Mouse (Mus musculus) lung, embryonic 15.5 days (tissue): ENCODE data around the gene Ap2m1. TPM values are rescaled to one million over a fixed set of nuclear protein-coding genes. Genes with fewer than 3 reads are reported as not detected.

ENCODE experiments used
- ATAC-seq: fragments of 200-750 bp; cut with Nextera tagmentation; 2 replicates; pipeline ENCODE4 v1.8.0; 2017; ENCODE audit warnings: moderate number of reproducible peaks, borderline replicate concordance; ENCODE audit not compliant: low FRiP score, low TSS enrichment; ENCODE audit errors: extremely low read depth
- H3K27ac ChIP-seq: fragments of 300-500 bp; sonication (generic); 2 replicates; pipeline ENCODE4 v1.5.1; 2015; ENCODE audit warnings: moderate library complexity, mild to moderate bottlenecking, inconsistent platforms
- H3K27me3 ChIP-seq: fragments of 300-500 bp; sonication (generic); 2 replicates; pipeline ENCODE4 v1.6.1; 2015; ENCODE audit warnings: inconsistent platforms
- H3K36me3 ChIP-seq: fragments of 300-500 bp; sonication (generic); 2 replicates; pipeline ENCODE4 v1.6.1; 2015; ENCODE audit warnings: inconsistent platforms
- H3K4me1 ChIP-seq: fragments of 300-500 bp; sonication (generic); 2 replicates; pipeline ENCODE4 v1.6.1; 2015; ENCODE audit warnings: inconsistent platforms
- H3K4me2 ChIP-seq: fragments of 300-500 bp; sonication (generic); 2 replicates; pipeline ENCODE4 v1.6.1; 2015; ENCODE audit warnings: inconsistent platforms, mild to moderate bottlenecking, moderate library complexity
- H3K4me3 ChIP-seq: fragments of 300-500 bp; sonication (generic); 2 replicates; pipeline ENCODE4 v1.5.1; 2015; ENCODE audit warnings: mild to moderate bottlenecking, inconsistent platforms
- H3K9ac ChIP-seq: fragments of 300-500 bp; sonication (generic); 2 replicates; pipeline ENCODE4 v1.6.1; 2015; ENCODE audit warnings: inconsistent platforms
- H3K9me3 ChIP-seq: fragments of 300-500 bp; sonication (generic); 2 replicates; pipeline ENCODE4 v1.6.1; 2016; ENCODE audit warnings: inconsistent platforms
- WGBS: fragments of 180-500 bp; shearing (Covaris S2); methylation state at CpG from one replicate; pipeline ENCODE4 v1.1.7; 2015; 5-methylcytosine and 5-hydroxymethylcytosine counted together
- polyA plus RNA-seq: library from polyadenylated mRNA; unstranded; fragments of >200 nt; fragmentation: Nextera tagmentation; extraction: Ambion mirVana; gene quantifications from 2 replicates; pipeline ENCODE4 v1.2.1, GENCODE M21; 2015

Gene Ap2m1
- polyA plus RNA-seq, 1 experiment from 2014 or later: 636 TPM

- no peak overlapping the region for H3K4me2 ChIP-seq
- peaks cover 86% of the 10 kb centered on the region for H3K36me3 ChIP-seq
- no peak overlapping the region for H3K4me3 ChIP-seq
- 62% methylated on average over 7 of the region's 7 CpGs for WGBS
- no peak for ATAC-seq
- no peak overlapping the region for H3K9ac ChIP-seq
- no peaks in the 10 kb centered on the region for H3K27me3 ChIP-seq
- no peaks in the 10 kb centered on the region for H3K9me3 ChIP-seq
- H3K4me1 ChIP-seq: no peaks in the 10 kb centered on the region
- no peak overlapping the region for H3K27ac ChIP-seq
Measured at GRCm38 (mm10) chr16:20557381-20557780, 22.1 kb downstream of the Ap2m1 start.

GRCm38 (mm10) chr16:20565075-20565474 lies 29.8 kb downstream of the Ap2m1 start:
- peaks cover 31% of the 10 kb centered on the region for H3K36me3 ChIP-seq
- H3K27ac ChIP-seq: no peak overlapping the region
- 60% methylated on average over 1 of the region's 1 CpGs for WGBS
- H3K27me3 ChIP-seq: no peaks in the 10 kb centered on the region
- H3K4me2 ChIP-seq: no peak overlapping the region
- H3K4me1 ChIP-seq: no peaks in the 10 kb centered on the region
- no peak overlapping the region for H3K4me3 ChIP-seq
- no peak overlapping the region for H3K9ac ChIP-seq
- ATAC-seq: no peak
- no peaks in the 10 kb centered on the region for H3K9me3 ChIP-seq

DNA sequence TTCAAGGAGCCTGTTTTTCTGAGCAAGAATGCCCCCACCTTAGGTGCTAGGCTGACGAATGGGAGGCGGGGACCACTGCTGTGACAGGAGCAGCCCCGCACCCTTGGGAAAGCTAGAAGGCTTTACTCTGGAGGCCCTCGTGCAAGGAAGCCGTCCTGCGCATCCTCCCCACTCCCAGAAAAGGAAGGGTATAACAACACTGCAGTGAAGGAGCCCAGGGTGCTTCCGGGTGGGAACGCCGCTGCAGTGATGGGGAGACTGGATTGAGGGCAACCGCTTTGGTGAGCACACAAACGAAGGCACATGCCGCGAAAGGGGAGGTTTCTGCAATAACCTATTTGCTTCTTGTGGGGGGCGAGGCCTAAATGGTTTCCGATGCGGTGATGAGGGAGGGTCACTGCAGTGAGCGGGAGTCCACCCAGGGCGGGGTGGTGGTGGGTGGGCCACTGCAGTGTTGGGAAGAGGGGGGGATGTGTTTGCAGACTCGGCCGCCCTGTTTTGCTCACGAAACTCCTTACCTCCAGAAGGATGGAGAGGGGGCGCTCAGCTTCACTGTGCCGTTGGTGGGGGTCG lies 54.2 kb downstream of the Ap2m1 start, which contains the start of gene Vwa5b2:
TSS of gene Vwa5b2 (plus strand) at position 106 of the 573 bp plus-strand sequence.
- Histone ChIP-seq H3K36me3 (no peaks in the 10 kb centered on the region), H3K9ac (peak within 1 kb of the TSS; percentile 29; the same call in 1 of the 2 replicates), H3K9me3 (no peaks in the 10 kb centered on the region), H3K27ac (no peak within 1 kb of the TSS), H3K4me2 (peak within 1 kb of the TSS; percentile 91), H3K27me3 (peaks cover 65% of the 10 kb centered on the region), H3K4me3 (peak within 1 kb of the TSS; percentile 46), H3K4me1 (peaks cover 25% of the 10 kb centered on the region)
- ATAC-seq: peak; percentile 24; the same call in 1 of the 2 replicates
- WGBS: under 1% methylated on average over 24 of the region's 24 CpGs

- peak; percentile 37; the same call in 1 of the 2 replicates for ATAC-seq
- peak overlapping the region; percentile 91 for H3K4me2 ChIP-seq
- 0% methylated on average over 37 of the region's 39 CpGs for WGBS
Measured at GRCm38 (mm10) chr16:20589939-20590679, 54.8 kb downstream of the Ap2m1 start.

GRCm38 (mm10) chr16:20590680-20591038 lies 55.4 kb downstream of the Ap2m1 start:
- no peak overlapping the region for H3K27ac ChIP-seq
- WGBS: 4% methylated on average over 17 of the region's 17 CpGs

More at GRCm38 (mm10) chr16:20589939-20590679, 54.8 kb downstream of the Ap2m1 start:
- Histone ChIP-seq H3K36me3 (no peaks in the 10 kb centered on the region), H3K27me3 (peaks cover 68% of the 10 kb centered on the region), H3K27ac (no peak overlapping the region), H3K9ac (peak overlapping the region; percentile 29; the same call in 1 of the 2 replicates), H3K4me1 (peaks cover 25% of the 10 kb centered on the region), H3K9me3 (no peaks in the 10 kb centered on the region), H3K4me3 (peak overlapping the region; percentile 46)

DNA sequence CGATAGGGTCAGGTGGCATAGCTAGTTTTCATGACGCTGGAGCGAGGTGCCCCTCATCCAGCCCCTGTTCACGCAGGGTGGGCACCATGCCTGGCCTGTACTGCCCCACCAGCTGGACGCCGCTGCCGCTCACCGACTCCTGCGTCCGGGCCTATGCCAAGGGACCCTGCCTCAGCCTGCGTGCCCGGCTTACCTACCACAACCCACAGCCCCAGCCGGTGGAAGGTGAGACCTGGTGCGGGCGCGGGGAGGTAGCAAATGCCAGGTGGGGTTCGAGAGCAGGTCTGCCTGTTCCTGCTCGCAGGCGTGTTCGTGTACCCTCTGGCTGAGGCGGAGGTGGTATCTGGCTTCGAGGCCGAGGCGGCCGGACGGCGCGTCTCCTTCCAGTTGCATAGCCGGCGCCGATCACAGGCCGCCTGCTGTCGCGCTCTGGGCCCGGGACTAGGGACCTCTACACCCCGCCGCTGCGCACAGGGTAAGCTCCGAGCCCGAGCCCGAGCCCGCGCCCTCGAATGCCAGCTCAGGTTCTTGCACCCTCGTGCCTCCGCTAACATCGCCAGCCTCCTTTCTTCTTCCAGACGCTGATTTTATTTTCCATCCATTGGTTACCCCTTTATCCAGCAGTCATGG lies 55.9 kb downstream of the Ap2m1 start:
- Histone ChIP-seq H3K36me3 (no peaks in the 10 kb centered on the region), H3K9ac (no peak overlapping the region), H3K27me3 (peaks cover 68% of the 10 kb centered on the region), H3K27ac (no peak overlapping the region), H3K4me1 (peaks cover 25% of the 10 kb centered on the region), H3K9me3 (no peaks in the 10 kb centered on the region), H3K4me3 (peak overlapping the region; percentile 46), H3K4me2 (peak overlapping the region; percentile 91)
- ATAC-seq: no peak
- 6% methylated on average over 48 of the region's 48 CpGs for WGBS

More at GRCm38 (mm10) chr16:20590680-20591038, 55.4 kb downstream of the Ap2m1 start:
- H3K4me3 ChIP-seq: peak overlapping the region; percentile 46
- no peaks in the 10 kb centered on the region for H3K36me3 ChIP-seq
- H3K9me3 ChIP-seq: no peaks in the 10 kb centered on the region
- H3K4me1 ChIP-seq: peaks cover 25% of the 10 kb centered on the region
- ATAC-seq: no peak; the same call in 1 of the 2 replicates
- peaks cover 68% of the 10 kb centered on the region for H3K27me3 ChIP-seq
- peak overlapping the region; percentile 91 for H3K4me2 ChIP-seq
- H3K9ac ChIP-seq: no peak overlapping the region

Other genes with a start within 250 kb of the Ap2m1 start
- gene Parl, start 233.1 kb upstream of the Ap2m1 start, polyA plus RNA-seq: 81.4 and 84.5 TPM in 2 replicates
- gene Cyp2ab1, start 210.1 kb upstream of the Ap2m1 start, polyA plus RNA-seq: 0.09 TPM in 1 of 2 replicates, not detected in the other
- gene Abcc5, start 109.1 kb upstream of the Ap2m1 start, polyA plus RNA-seq: 54.9 and 67.1 TPM in 2 replicates
- gene Eif2b5, start 36.7 kb upstream of the Ap2m1 start, polyA plus RNA-seq: 106 TPM in 2 replicates
- 17.4 and 21.7 TPM in 2 replicates for gene Dvl3, start 18.5 kb upstream of the Ap2m1 start, polyA plus RNA-seq
- 53.0 and 57.9 TPM in 2 replicates for gene Abcf3, start 13.1 kb downstream of the Ap2m1 start, polyA plus RNA-seq
- gene Vwa5b2, start 54.0 kb downstream of the Ap2m1 start, polyA plus RNA-seq: 0.39 and 0.94 TPM in 2 replicates
- 28.4 and 29.0 TPM in 2 replicates for gene Eef1akmt4, start 76.1 kb downstream of the Ap2m1 start, polyA plus RNA-seq
- gene Gm49333, start 76.1 kb downstream of the Ap2m1 start, polyA plus RNA-seq: not detected in 2 replicates
- 32.8 and 34.4 TPM in 2 replicates for gene Alg3, start 76.3 kb downstream of the Ap2m1 start, polyA plus RNA-seq
- gene Camk2n2, start 85.8 kb downstream of the Ap2m1 start, polyA plus RNA-seq: 0.93 and 1.1 TPM in 2 replicates
- gene Ece2, start 94.3 kb downstream of the Ap2m1 start, polyA plus RNA-seq: 2.4 and 3.2 TPM in 2 replicates
- 331 and 341 TPM in 2 replicates for gene Psmd2, start 116.2 kb downstream of the Ap2m1 start, polyA plus RNA-seq
- gene Eif4g1, start 132.8 kb downstream of the Ap2m1 start, polyA plus RNA-seq: 170 and 177 TPM in 2 replicates
- 4.9 and 6.3 TPM in 2 replicates for gene Fam131a, start 157.8 kb downstream of the Ap2m1 start, polyA plus RNA-seq
- gene Polr2h, start 182.2 kb downstream of the Ap2m1 start, polyA plus RNA-seq: 86.6 and 101 TPM in 2 replicates
- gene Clcn2, start 182.3 kb downstream of the Ap2m1 start, polyA plus RNA-seq: 7.2 and 8.6 TPM in 2 replicates
- 3.8 and 4.1 TPM in 2 replicates for gene Chrd, start 197.6 kb downstream of the Ap2m1 start, polyA plus RNA-seq
- gene Thpo, start 199.0 kb downstream of the Ap2m1 start, polyA plus RNA-seq: 0.51 and 0.68 TPM in 2 replicates